Mouse (Mus musculus) heart, postnatal 0 days (tissue): ENCODE results near the gene Prpf3.

Experiments used
- CTCF ChIP-seq: IDR thresholded peaks from 2 replicates; pipeline ENCODE4 v1.5.1; 2016; ENCODE audit warnings: antibody characterized with exemption, control low read depth, low read depth
- EP300 ChIP-seq: IDR thresholded peaks from 2 replicates; pipeline ENCODE4 v1.6.1; 2016; ENCODE audit warnings: antibody characterized with exemption, low read depth

DNA sequence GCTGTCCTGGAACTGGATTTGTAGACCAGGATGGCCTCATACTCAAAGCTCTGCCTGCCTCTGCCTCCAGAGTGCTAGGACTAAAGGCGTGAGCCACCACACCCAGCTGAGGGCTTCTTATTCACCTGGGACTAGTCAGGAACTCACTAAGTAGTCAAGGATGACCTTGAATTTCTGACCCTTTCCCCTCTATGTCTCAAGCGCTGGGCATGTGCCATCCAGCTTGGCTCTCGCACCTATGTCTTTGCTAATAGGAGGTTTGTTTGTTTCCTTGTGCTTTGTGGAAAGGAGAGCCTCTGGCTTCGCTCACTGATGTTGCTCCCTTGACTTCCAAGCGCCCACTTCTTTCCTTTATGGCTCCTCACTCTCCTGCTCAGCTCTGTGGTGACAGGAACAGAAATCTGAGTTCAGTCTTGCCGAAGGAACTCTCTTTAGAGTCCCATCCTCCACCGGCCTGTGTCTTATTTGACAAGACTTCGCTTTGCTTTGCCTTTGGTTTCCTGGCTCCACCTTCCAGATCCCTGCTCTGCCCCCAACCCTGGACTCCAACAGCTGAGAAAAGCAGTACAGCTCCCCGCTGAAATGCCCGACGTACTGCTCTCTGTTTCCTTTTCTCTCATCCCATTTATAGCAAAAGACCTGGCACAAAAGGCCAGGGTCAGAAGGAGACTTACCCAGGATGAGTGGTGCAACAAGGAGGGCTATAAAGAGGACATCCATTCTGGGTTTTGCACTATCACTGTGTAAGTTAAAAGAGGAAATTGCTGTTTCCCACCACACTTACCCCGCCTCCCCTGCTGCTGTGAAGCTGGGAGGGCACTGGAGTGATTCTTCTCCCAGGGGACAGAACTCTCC lies 35.8 kb upstream of the Prpf3 start, which contains the start of gene BC028528:
- TF ChIP-seq CTCF (no peak), EP300 (no peak)
